34 mouse cellular contexts compared by ENCODE assay signal in genomic region chr13:94529138-94529537, GRCm38 (mm10).
"Had no signal": no experiment of that assay in that cellular context is flagged by ENCODE, and none has a peak within 500 bp of the region (broad histone marks: within the 10 kb centered on the region; RNA-seq: fewer than 3 reads in every experiment).

No protein-coding gene starts in this region.

- H3K27me3 ChIP-seq: heart, embryonic 12.5 days; heart, embryonic 13.5 days; heart, embryonic 15.5 days; hindbrain, embryonic 12.5 days; hindbrain, embryonic 13.5 days; hindbrain, embryonic 15.5 days; intestine, embryonic 15.5 days; kidney, embryonic 15.5 days had no signal

- H3K4me1 ChIP-seq: hindbrain, embryonic 10.5 days; hindbrain, embryonic 12.5 days; hindbrain, embryonic 13.5 days; hindbrain, embryonic 15.5 days; intestine, embryonic 15.5 days; kidney, embryonic 15.5 days had no signal

- DNase-seq: heart, adult 2 months; heart, postnatal 10 days; heart, postnatal 36 days; heart, postnatal 4 days; kidney, adult 11 months; kidney, adult 18-20 months; kidney, adult 2 months; kidney, adult 8-10 months; kidney, adult 9 months; kidney, postnatal 10 days; kidney, postnatal 14 days; kidney, postnatal 25 days; kidney, postnatal 36 days; kidney, postnatal 4 days; layer of hippocampus, postnatal 36 days had no signal

- H3K9ac ChIP-seq: heart, embryonic 12.5 days; heart, embryonic 13.5 days; heart, embryonic 15.5 days; hindbrain, embryonic 12.5 days; hindbrain, embryonic 13.5 days; hindbrain, embryonic 14.5 days; hindbrain, embryonic 15.5 days; intestine, embryonic 15.5 days; kidney, embryonic 15.5 days had no signal

- H3K36me3 ChIP-seq: hindbrain, embryonic 15.5 days had no signal

- H3K4me3 ChIP-seq: heart, adult 2 months; heart, embryonic 10.5 days; heart, embryonic 12.5 days; heart, embryonic 13.5 days; heart, embryonic 15.5 days; hindbrain, embryonic 10.5 days; hindbrain, embryonic 12.5 days; hindbrain, embryonic 13.5 days; hindbrain, embryonic 15.5 days; intestine, embryonic 15.5 days; kidney, embryonic 15.5 days; layer of hippocampus, adult 2 months had no signal

- H3K4me2 ChIP-seq: heart, embryonic 11.5 days; heart, embryonic 12.5 days; heart, embryonic 13.5 days; heart, embryonic 15.5 days; hindbrain, embryonic 12.5 days; hindbrain, embryonic 13.5 days; hindbrain, embryonic 14.5 days; hindbrain, embryonic 15.5 days; intestine, embryonic 15.5 days; kidney, embryonic 15.5 days had no signal

- ATAC-seq: hindbrain, embryonic 16.5 days; hindbrain, postnatal 0 days; inflammation-experienced regulatory T-cells, adult 6 months; intestine, embryonic 15.5 days; intestine, embryonic 16.5 days; intestine, postnatal 0 days had no signal

- H3K27ac ChIP-seq: heart, adult 2 months; heart, embryonic 10.5 days; heart, embryonic 13.5 days; heart, embryonic 15.5 days; hindbrain, embryonic 10.5 days; hindbrain, embryonic 12.5 days; hindbrain, embryonic 13.5 days; hindbrain, embryonic 14.5 days; hindbrain, embryonic 15.5 days; hindbrain, postnatal 0 days; intestine, embryonic 15.5 days; kidney, embryonic 15.5 days; kidney, postnatal 0 days had no signal

- H3K9me3 ChIP-seq: heart, embryonic 10.5 days; heart, embryonic 12.5 days; heart, embryonic 13.5 days; heart, embryonic 15.5 days; hindbrain, embryonic 10.5 days; hindbrain, embryonic 12.5 days; hindbrain, embryonic 13.5 days; hindbrain, embryonic 15.5 days; intestine, embryonic 15.5 days; kidney, embryonic 15.5 days had no signal
